Mouse (Mus musculus): Measurements from ENCODE around the gene Fam129a. TPM values are rescaled to one million over a fixed set of nuclear protein-coding genes. Genes with fewer than 3 reads are reported as not detected.
A peak's percentile ranks its signal among the peaks of the same experiment; 100 is the strongest.

Fam129a gene
- polyA plus RNA-seq, 1 experiment, result 5.8 TPM

DNA sequence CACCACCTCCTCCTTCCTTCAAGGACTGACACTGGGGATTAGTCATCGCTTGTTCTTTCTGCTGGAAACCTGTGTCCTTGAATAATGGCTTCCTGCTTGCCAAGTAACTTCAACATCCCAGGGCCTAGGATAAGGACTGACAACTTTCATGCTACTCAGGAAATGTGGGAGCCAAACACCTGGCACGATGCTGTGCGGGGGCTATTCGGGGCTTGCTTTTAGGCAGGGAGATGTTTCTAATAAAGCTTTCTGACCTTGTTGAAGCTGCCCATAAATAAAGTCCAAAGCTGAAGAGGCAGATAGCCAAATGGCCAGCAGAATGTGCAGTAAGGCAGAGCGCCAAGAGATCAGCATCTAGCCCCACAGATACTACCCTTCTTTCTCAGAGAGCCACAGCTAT is 148.9 kb downstream of the Fam129a start:
- Histone ChIP-seq H3K27ac (ENCODE audit: insufficient read depth, low read depth, low read length) (peak overlapping the region; percentile 41), H3K36me3 (ENCODE audit: control insufficient read depth, insufficient read depth, low read length) (no peaks in the 10 kb centered on the region), H3K4me3 (ENCODE audit: insufficient read depth, low read depth, low read length) (no peak overlapping the region), H3K27me3 (replicated peaks; ENCODE audit: control insufficient read depth, insufficient read depth, low read length) (no peaks in the 10 kb centered on the region), H3K4me1 (ENCODE audit: control insufficient read depth, insufficient read depth, low read length) (peaks cover 27% of the 10 kb centered on the region)
- WGBS, result 42% methylated on average over 5 of the region's 5 CpGs
- peak; percentile 81 for DNase-seq
- TF ChIP-seq POLR2A (IDR thresholded peaks at IDR 0.05; ENCODE audit: low read depth, low read length), result no peak
- TF ChIP-seq CTCF (conservative IDR thresholded peaks at IDR 0.05; ENCODE audit: insufficient read depth, insufficient read length, low read depth, low read length), result no peak

DNA sequence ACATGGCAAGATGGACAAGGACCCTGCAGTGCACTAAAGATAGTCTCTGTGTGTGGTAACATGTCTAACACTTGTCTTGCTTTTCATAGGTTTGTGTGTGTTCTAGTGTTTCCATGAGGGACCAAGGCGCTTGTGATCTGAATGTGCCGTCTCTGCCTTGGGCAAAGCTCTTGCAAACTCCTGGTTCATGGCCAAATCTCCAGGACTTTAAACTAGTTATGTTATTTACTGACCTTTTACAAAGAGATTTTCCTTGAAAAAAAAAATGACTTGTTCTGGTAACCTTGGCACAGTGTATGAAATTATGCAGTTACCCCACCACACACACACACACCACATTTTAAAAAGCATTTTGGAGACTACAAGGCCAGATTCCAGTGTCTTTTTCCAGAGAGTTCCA is 149.6 kb downstream of the Fam129a start:
- no peaks in the 10 kb centered on the region for H3K27me3 ChIP-seq (replicated peaks; ENCODE audit: control insufficient read depth, insufficient read depth, low read length)
- H3K27ac ChIP-seq (ENCODE audit: insufficient read depth, low read depth, low read length), result peak overlapping the region; percentile 41
- WGBS, result 31% methylated on average over 2 of the region's 2 CpGs
- TF ChIP-seq POLR2A (IDR thresholded peaks at IDR 0.05; ENCODE audit: low read depth, low read length), result no peak
- TF ChIP-seq CTCF (conservative IDR thresholded peaks at IDR 0.05; ENCODE audit: insufficient read depth, insufficient read length, low read depth, low read length), result no peak
- H3K4me1 ChIP-seq (ENCODE audit: control insufficient read depth, insufficient read depth, low read length), result peaks cover 25% of the 10 kb centered on the region
- H3K36me3 ChIP-seq (ENCODE audit: control insufficient read depth, insufficient read depth, low read length), result no peaks in the 10 kb centered on the region
- no peak overlapping the region for H3K4me3 ChIP-seq (ENCODE audit: insufficient read depth, low read depth, low read length)
- peak; percentile 86 for DNase-seq

DNA sequence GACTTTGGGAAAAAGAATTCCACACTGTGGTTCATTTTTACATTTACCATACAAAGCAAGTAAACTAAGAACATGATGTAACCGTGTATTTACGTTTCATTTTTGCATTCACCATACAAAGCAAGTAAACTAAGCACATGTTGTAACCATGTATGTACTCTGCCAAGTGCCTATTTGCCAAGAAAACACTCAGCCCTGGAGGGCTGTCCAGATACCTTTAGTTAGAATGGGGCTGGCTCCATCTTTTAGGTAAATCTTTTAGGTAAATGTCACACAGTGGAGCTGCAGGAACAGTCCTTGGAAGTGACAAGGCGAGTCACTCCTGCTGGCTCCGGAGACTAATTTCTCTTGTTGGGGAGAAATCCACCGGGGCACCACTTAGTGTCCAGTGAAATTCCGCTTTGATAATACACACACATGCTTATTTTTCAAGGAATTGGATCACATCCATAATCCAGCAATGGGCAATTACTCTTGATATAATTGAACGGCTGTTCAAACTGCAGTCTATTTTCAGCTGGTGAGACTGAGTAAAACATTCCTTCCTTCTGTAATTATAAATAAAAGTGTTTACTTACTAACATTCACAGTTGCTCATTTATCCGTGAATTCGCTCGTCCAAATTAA is 150.5 kb downstream of the Fam129a start:
- Histone ChIP-seq H3K4me1 (ENCODE audit: control insufficient read depth, insufficient read depth, low read length) (peaks cover 19% of the 10 kb centered on the region), H3K4me3 (ENCODE audit: insufficient read depth, low read depth, low read length) (no peak overlapping the region), H3K27ac (ENCODE audit: insufficient read depth, low read depth, low read length) (no peak overlapping the region), H3K27me3 (replicated peaks; ENCODE audit: control insufficient read depth, insufficient read depth, low read length) (no peaks in the 10 kb centered on the region), H3K36me3 (ENCODE audit: control insufficient read depth, insufficient read depth, low read length) (no peaks in the 10 kb centered on the region)
- TF ChIP-seq POLR2A (IDR thresholded peaks at IDR 0.05; ENCODE audit: low read depth, low read length) (no peak), CTCF (conservative IDR thresholded peaks at IDR 0.05; ENCODE audit: insufficient read depth, insufficient read length, low read depth, low read length) (no peak)
- no peak for DNase-seq
- 57% methylated on average over 10 of the region's 10 CpGs for WGBS

DNA sequence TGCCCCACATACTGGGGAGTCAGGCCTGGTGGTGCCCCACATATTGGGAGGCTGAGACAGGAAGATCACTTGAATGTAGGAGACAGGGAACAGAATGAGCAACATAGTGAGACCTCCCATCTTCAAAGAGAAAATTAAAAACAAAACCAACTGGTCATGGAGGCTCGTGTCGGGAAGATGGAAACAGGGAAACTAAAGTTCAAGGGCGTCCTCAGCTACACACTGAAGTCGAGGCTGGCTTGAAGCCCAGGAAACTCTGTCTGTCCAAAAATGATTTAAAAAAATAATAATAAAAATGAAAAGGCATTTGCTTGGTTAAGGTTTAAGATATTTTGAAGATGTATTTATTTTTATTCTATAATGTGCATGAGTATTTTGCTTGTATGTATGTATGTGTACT is 152.8 kb downstream of the Fam129a start:
- no peak for DNase-seq
- H3K36me3 ChIP-seq (ENCODE audit: control insufficient read depth, insufficient read depth, low read length), result no peaks in the 10 kb centered on the region
- WGBS, result 78% methylated on average over 4 of the region's 4 CpGs

DNA sequence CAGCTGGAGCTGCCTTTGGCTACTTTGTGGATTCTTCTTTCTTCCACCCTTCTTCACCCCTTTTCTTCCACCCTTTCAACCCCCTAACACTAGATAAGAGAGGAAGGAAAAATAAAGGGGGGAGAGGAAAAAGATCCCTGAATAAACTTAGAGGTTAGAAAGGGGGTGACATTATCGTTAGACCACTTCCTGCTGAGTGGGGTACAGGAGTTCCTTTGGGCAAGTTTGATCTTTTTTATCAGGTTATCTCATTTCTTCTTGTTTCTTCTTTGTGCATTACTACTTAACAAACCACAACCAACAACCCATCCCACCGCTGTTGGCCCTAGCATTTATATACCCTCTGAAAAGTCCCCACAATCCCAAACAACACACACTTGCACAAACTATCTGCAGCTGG is 154.6 kb downstream of the Fam129a start:
- Histone ChIP-seq H3K27me3 (replicated peaks; ENCODE audit: control insufficient read depth, insufficient read depth, low read length) (no peaks in the 10 kb centered on the region), H3K4me1 (ENCODE audit: control insufficient read depth, insufficient read depth, low read length) (no peaks in the 10 kb centered on the region; the same call in 1 of the 2 replicates), H3K4me3 (ENCODE audit: insufficient read depth, low read depth, low read length) (no peak overlapping the region), H3K36me3 (ENCODE audit: control insufficient read depth, insufficient read depth, low read length) (no peaks in the 10 kb centered on the region), H3K27ac (ENCODE audit: insufficient read depth, low read depth, low read length) (no peak overlapping the region)
- TF ChIP-seq POLR2A (IDR thresholded peaks at IDR 0.05; ENCODE audit: low read depth, low read length) (no peak), CTCF (conservative IDR thresholded peaks at IDR 0.05; ENCODE audit: insufficient read depth, insufficient read length, low read depth, low read length) (no peak)
- DNase-seq, result no peak
- 78% methylated on average over 2 of the region's 2 CpGs for WGBS

More for the DNA sequence above, 152.8 kb downstream of the Fam129a start:
- no peaks in the 10 kb centered on the region for H3K27me3 ChIP-seq (replicated peaks; ENCODE audit: control insufficient read depth, insufficient read depth, low read length)
- H3K4me3 ChIP-seq (ENCODE audit: insufficient read depth, low read depth, low read length), result no peak overlapping the region
- no peak overlapping the region for H3K27ac ChIP-seq (ENCODE audit: insufficient read depth, low read depth, low read length)
- TF ChIP-seq POLR2A (IDR thresholded peaks at IDR 0.05; ENCODE audit: low read depth, low read length) (no peak), CTCF (conservative IDR thresholded peaks at IDR 0.05; ENCODE audit: insufficient read depth, insufficient read length, low read depth, low read length) (no peak)
- peaks cover 12% of the 10 kb centered on the region for H3K4me1 ChIP-seq (ENCODE audit: control insufficient read depth, insufficient read depth, low read length)

DNA sequence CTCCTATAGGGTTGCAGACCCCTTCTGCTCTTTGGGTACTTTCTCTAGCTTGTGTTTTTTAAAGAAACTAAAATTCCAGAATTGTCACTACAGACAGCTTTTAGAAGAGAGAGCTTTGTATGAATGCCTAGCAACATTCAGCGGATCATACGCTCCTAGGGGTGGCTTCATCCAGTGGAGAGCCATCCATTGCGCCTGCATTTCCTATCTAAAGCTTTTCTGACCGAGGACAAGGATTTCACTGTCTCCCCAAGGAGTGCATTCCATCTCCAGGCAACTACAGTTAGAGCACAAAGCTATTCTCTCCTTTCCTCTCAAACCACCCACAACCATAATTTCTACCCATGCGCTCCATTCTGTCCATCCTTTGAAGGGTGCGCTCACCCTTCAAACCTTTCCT is 155.4 kb downstream of the Fam129a start:
- Histone ChIP-seq H3K27ac (ENCODE audit: insufficient read depth, low read depth, low read length) (no peak overlapping the region), H3K27me3 (replicated peaks; ENCODE audit: control insufficient read depth, insufficient read depth, low read length) (no peaks in the 10 kb centered on the region), H3K36me3 (ENCODE audit: control insufficient read depth, insufficient read depth, low read length) (no peaks in the 10 kb centered on the region), H3K4me1 (ENCODE audit: control insufficient read depth, insufficient read depth, low read length) (no peaks in the 10 kb centered on the region), H3K4me3 (ENCODE audit: insufficient read depth, low read depth, low read length) (no peak overlapping the region)
- DNase-seq, result no peak
- no peak for TF ChIP-seq CTCF (conservative IDR thresholded peaks at IDR 0.05; ENCODE audit: insufficient read depth, insufficient read length, low read depth, low read length)
- TF ChIP-seq POLR2A (IDR thresholded peaks at IDR 0.05; ENCODE audit: low read depth, low read length), result no peak
- 97% methylated on average over 6 of the region's 6 CpGs for WGBS

DNA sequence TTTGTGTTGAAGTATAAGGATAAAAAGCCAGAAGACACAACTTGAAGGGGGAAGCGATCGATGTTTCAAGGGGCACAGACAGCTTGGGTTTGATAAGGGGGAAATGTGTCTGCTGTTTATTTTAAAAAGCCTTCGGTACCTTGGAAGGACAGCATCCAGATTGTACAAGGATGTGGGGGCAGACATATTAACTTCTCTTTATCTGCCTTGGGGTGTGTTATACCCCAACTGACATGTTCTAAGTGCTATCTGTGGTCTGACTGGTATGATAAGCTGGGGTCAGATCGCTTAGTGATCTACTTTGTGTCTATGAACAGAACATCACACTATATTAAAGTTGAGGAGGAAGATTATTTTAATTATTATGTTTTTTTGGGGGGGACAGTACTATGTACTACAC is 157.2 kb downstream of the Fam129a start:
- no peak overlapping the region for H3K4me3 ChIP-seq (ENCODE audit: insufficient read depth, low read depth, low read length)
- no peak overlapping the region for H3K27ac ChIP-seq (ENCODE audit: insufficient read depth, low read depth, low read length)
- H3K27me3 ChIP-seq (replicated peaks; ENCODE audit: control insufficient read depth, insufficient read depth, low read length), result no peaks in the 10 kb centered on the region
- TF ChIP-seq POLR2A (IDR thresholded peaks at IDR 0.05; ENCODE audit: low read depth, low read length), result no peak
- TF ChIP-seq CTCF (conservative IDR thresholded peaks at IDR 0.05; ENCODE audit: insufficient read depth, insufficient read length, low read depth, low read length), result no peak
- no peak for DNase-seq
- no peaks in the 10 kb centered on the region for H3K36me3 ChIP-seq (ENCODE audit: control insufficient read depth, insufficient read depth, low read length)
- H3K4me1 ChIP-seq (ENCODE audit: control insufficient read depth, insufficient read depth, low read length), result no peaks in the 10 kb centered on the region
- WGBS, result 90% methylated on average over 4 of the region's 4 CpGs
